Mouse (Mus musculus) kidney, postnatal 10 days (tissue): ENCODE measurements around the gene Ywhag.

Experiments
- DNase-seq: peaks from one replicate; pipeline ENCODE4 v3.0.0; 2021; ENCODE audit warnings: mixed read lengths

The Ywhag gene

DNA sequence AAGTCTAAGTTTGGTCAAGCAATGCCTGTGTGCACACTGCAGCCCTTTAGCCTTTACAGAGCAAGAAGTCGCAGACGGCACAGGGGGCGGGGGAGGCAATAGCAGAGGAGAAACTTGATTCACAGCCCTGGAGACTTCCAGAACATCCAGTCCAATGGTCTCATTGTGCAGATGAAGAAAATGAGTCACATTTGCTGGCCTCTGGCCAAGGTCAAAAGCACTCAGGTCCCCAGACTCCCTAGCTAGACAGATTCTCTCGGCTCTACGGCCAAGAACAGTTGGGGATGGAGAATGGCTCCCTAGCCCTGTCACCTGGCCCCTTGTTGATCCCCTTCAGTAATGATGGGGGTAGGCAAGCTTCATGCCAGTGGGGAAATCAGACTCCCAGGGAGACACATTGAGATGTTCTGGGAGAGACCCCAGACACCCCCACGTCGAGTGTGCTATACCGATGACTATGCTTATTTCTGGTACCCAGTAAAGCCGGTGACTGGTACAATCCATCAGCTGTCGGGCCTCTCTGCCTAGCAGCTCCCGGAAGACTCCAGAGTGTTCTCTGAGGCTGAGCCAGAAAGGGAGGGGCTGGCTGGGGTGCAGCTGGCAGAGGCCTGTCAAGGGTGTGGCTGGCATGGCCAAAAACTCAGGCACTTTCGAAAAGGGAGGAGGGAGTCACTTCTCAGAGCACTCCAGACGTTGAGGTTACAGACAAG is 54.8 kb downstream of the Ywhag start:
- DNase-seq, result peak; percentile 61

- peak; percentile 72 for DNase-seq
These were observed 56.6 kb downstream of the Ywhag start for GRCm38 (mm10) chr5:135877831-135878231.

DNA sequence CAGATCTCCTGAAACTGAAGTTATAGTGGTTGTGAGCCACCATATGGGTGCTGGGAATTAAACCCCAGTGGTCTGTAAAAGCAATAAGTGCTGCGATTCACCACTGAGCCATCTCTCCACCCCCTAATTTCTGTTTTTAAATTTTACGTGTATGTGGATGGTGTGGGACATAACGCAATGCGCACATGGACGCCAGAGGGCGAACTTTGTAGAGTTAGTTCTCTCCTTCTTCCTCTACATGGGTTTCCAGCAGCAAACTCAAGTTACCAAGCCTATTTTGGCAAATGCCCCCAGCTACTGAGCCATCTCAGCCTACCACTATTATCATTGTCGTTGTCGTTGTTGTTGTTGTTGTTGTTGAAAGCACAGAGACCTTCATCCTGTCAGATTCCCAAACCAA is 57.2 kb downstream of the Ywhag start:
- peak; percentile 85 for DNase-seq

GRCm38 (mm10) chr5:135873753-135874152 is 60.7 kb downstream of the Ywhag start:
- no peak for DNase-seq

- no peak for DNase-seq
These were observed 61.4 kb downstream of the Ywhag start for GRCm38 (mm10) chr5:135872996-135873395.

DNA sequence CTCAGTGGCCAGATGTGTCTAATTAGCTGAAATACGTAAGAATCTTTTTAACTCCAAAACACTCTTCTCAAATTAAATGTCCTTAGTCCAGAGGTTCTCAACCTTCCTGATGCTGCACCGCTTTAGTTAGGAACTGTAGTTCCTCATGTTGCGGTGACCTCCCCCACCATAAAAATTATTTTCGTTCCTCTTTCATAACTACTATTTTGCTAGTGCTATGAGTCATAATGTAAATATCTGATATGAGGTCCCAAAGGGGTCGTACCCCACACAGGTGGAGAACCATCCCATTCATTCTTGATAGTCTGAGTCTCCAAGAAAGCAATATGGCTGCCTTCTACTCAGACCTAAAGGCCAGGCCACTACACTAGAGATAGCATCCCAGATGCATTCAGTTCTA is 63.9 kb downstream of the Ywhag start:
- DNase-seq, result no peak

DNA sequence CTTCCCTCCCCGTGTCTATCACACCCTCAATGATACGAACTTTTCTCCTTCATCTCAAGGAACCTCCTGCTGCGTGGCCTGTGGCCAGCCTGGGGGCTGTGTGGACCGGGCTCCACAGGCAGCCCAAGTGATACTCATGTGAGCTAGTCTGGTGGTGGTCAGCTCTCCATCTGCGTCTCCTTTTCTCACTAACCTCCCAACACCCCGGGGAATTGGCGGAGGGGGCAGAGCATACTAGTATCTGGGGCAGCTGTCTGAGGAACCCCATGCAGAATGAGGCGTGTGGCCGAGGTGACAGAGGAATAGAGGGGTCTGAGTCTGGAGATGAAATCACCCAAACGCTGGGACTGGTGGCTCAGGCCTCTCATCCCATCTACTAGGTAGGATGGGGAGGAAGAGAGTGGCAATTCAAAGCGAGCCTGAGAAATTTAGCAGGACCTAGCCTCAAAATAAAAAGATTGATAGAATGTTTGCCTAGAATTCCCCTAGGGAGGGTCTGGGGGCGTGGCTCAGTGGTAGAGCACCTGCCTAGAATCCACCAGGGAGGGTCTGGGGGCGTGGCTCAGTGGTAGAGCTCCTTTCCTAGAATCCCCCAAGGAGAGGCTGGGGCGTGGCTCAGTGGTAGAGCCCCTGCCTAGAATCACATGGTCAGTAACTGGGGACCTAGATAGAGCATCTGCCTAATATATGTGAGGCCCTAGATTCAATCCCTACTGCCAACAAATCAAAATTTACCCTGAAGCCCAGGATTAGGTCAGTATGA is 64.6 kb downstream of the Ywhag start:
- no peak for DNase-seq

DNA sequence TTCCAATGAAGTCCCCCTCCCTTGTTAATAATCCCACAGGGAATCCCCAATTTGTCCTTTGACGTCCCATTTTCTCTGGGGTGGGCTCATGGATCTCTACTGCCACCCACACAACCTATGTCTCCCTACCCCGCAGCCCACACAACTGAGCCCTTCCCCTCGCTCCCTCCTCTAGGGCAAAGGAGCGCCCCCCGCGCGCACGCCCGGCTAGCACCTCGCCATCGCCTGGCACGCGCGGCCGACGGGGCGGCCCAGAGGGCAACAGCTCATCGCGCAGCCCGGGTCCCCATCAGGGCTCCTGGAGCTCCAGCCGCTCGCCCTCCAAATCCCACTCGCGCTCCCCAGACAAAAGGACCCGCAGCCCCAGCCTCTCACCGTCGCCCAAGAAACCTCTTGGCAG is 65.8 kb downstream of the Ywhag start:
- DNase-seq, result no peak

DNA sequence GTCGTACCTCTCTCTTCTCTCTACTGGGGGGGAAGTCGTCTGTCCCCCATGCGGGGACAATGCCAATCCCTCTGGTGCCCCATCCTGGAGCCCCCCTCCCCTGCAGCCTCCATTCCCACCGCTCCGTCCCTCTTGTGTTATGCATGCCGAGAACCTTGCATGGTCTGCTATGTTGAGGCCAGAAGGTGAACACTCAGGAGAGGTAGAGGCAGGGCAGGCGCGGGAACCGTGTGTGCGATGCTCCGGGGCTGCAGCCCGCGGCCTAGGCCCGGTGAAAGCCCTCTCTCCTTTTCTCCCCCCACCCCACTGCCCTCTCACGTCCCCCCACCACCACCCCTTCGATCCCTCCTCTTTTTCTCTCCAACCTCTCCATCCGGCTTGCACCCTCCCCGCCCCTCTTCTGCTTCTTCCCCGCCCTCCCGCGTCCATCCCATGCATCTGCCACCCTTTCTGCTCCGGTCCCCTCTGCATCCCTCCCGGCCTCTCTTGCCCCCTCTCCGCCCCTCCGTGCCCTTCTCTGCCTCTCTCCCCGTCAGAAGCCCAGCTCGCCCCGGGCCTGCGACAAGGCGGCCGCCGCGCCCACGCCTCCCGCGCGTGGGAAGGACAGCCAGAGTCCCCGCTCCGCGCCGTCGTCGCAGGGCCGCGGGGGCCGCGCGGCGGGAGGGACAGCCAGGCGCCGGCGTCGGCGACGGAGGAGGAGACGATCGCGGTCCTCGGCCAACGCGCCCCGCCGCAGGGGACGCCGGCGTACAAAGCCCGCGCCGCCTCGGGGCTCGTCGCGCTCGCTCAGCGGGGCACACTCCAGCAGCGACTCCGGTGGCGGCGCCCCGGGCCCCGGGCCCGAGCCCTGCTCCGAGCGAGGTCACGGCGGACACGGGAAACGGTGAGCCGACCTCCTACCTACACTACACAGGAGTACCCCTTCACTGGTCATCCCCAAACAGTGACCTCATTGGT is 66.5 kb downstream of the Ywhag start:
- DNase-seq, result peak; percentile 58

GRCm38 (mm10) chr5:135866662-135867061 is 67.8 kb downstream of the Ywhag start:
- DNase-seq, result no peak
